Mouse (Mus musculus): ENCODE measurements around the gene Foxb1. TPM values are rescaled to one million over a fixed set of nuclear protein-coding genes. Genes with fewer than 3 reads are reported as not detected.

The Foxb1 gene
- polyA plus RNA-seq, 1 experiment from 2014 or later: 2.2 TPM

- Histone ChIP-seq H3K9ac (ENCODE audit: low read length) (peak overlapping the region; percentile 17; the same call in 1 of the 2 replicates), H3K36me3 (ENCODE audit: control insufficient read depth, insufficient read depth, low read length) (no peaks in the 10 kb centered on the region), H3K9me3 (replicated peaks; ENCODE audit: control insufficient read depth, low read length) (no peaks in the 10 kb centered on the region), H3K4me3 (ENCODE audit: low read depth, low read length) (peak overlapping the region; percentile 19), H3K27ac (ENCODE audit: low read depth, low read length) (no peak overlapping the region), H3K4me1 (ENCODE audit: control insufficient read depth, insufficient read depth, low read length) (no peaks in the 10 kb centered on the region), H3K4me2 (ENCODE audit: low read length) (peak overlapping the region; percentile 18), H3K27me3 (replicated peaks; ENCODE audit: control insufficient read depth, insufficient read depth, low read length) (peaks cover 96% of the 10 kb centered on the region)
- DNase-seq (ENCODE audit: low spot score) (no peak), ATAC-seq (no peak)
- under 1% methylated on average over 42 of the region's 42 CpGs for WGBS
Measured at GRCm38 (mm10) chr9:69758946-69759615, 1.7 kb downstream of the Foxb1 start.

DNA sequence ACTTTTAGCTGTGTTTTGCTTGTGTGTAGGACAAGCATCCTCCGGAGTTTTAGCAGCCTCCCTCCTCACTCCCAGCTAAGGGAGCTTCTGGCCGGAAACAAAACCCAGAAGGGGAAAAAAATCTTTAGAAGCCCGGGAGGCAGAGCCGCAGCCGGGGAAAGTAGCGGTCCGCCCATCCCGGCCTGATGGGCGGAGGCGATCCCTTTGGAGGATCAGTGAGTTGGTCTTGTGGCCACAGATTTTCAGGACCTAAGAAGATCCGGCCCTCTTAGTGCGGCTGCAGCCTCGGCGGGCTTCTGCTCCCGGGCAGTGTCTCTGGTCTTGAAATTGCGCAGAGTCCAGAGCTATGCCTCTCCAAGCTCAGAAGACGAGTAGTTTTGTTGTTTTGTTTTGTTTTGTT, 2.2 kb downstream of the Foxb1 start:
- DNase-seq (ENCODE audit: low spot score): peak; percentile 29
- H3K27me3 ChIP-seq (replicated peaks; ENCODE audit: control insufficient read depth, insufficient read depth, low read length): peaks cover 96% of the 10 kb centered on the region
- H3K4me1 ChIP-seq (ENCODE audit: control insufficient read depth, insufficient read depth, low read length): no peaks in the 10 kb centered on the region
- 0% methylated on average over 17 of the region's 17 CpGs for WGBS
- no peak overlapping the region for H3K4me3 ChIP-seq (ENCODE audit: low read depth, low read length)
- no peaks in the 10 kb centered on the region for H3K9me3 ChIP-seq (replicated peaks; ENCODE audit: control insufficient read depth, low read length)
- no peak overlapping the region for H3K4me2 ChIP-seq (ENCODE audit: low read length)
- H3K36me3 ChIP-seq (ENCODE audit: control insufficient read depth, insufficient read depth, low read length): no peaks in the 10 kb centered on the region
- no peak for ATAC-seq
- H3K27ac ChIP-seq (ENCODE audit: low read depth, low read length): no peak overlapping the region
- no peak overlapping the region for H3K9ac ChIP-seq (ENCODE audit: low read length)

DNA sequence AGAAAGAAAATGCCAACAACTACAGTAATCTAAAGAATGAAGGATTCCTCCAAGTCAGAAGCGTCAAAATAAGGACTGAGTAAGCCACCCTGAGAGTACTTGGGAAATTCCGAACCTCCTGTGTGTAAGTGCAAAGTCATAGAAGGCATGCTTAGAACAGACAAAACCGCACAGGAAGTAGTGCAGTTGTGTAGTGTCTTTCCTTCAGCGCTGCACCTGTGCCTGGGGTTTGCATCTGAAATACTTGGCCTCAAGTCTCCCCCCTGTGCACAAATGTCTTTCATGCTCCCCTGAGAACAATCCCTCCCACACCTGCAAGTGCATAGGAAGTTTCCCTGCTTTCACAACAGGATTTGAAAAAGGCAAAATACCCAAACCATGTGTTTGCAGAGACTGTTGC, 3.5 kb downstream of the Foxb1 start:
- H3K4me3 ChIP-seq (ENCODE audit: low read depth, low read length): no peak overlapping the region
- no peak overlapping the region for H3K27ac ChIP-seq (ENCODE audit: low read depth, low read length)
- no peak for ATAC-seq
- H3K9ac ChIP-seq (ENCODE audit: low read length): no peak overlapping the region
- no peak for DNase-seq (ENCODE audit: low spot score)
- H3K4me1 ChIP-seq (ENCODE audit: control insufficient read depth, insufficient read depth, low read length): no peaks in the 10 kb centered on the region
- WGBS: 5% methylated on average over 4 of the region's 4 CpGs
- no peaks in the 10 kb centered on the region for H3K36me3 ChIP-seq (ENCODE audit: control insufficient read depth, insufficient read depth, low read length)
- peaks cover 95% of the 10 kb centered on the region for H3K27me3 ChIP-seq (replicated peaks; ENCODE audit: control insufficient read depth, insufficient read depth, low read length)
- H3K4me2 ChIP-seq (ENCODE audit: low read length): no peak overlapping the region
- H3K9me3 ChIP-seq (replicated peaks; ENCODE audit: control insufficient read depth, low read length): no peaks in the 10 kb centered on the region

DNA sequence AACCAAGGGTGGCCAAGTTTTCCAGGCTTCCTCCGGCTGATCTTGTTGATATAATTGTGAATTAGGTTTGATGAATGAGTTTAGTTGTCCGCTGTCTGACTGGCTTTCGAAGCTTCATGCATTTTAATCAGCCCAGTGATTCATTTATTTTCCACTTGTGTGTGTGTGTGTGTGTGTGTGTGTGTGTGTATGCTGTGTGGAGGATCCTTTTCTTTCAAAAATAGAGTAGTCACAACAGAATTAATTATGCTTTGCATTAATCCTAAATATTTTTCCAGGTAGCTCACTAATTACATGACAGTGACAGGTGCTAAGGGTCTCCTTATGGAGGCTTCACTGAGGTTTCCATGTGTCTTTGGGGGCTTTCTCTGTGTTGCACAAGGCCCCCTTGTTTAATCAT, 4.3 kb downstream of the Foxb1 start:
- Histone ChIP-seq H3K9ac (ENCODE audit: low read length) (no peak overlapping the region), H3K36me3 (ENCODE audit: control insufficient read depth, insufficient read depth, low read length) (no peaks in the 10 kb centered on the region), H3K9me3 (replicated peaks; ENCODE audit: control insufficient read depth, low read length) (no peaks in the 10 kb centered on the region), H3K4me2 (ENCODE audit: low read length) (no peak overlapping the region), H3K4me1 (ENCODE audit: control insufficient read depth, insufficient read depth, low read length) (no peaks in the 10 kb centered on the region), H3K27ac (ENCODE audit: low read depth, low read length) (no peak overlapping the region), H3K27me3 (replicated peaks; ENCODE audit: control insufficient read depth, insufficient read depth, low read length) (peaks cover 96% of the 10 kb centered on the region), H3K4me3 (ENCODE audit: low read depth, low read length) (no peak overlapping the region)
- ATAC-seq (no peak), DNase-seq (ENCODE audit: low spot score) (peak; percentile 17)
- WGBS: 2% methylated on average over 3 of the region's 3 CpGs

DNA sequence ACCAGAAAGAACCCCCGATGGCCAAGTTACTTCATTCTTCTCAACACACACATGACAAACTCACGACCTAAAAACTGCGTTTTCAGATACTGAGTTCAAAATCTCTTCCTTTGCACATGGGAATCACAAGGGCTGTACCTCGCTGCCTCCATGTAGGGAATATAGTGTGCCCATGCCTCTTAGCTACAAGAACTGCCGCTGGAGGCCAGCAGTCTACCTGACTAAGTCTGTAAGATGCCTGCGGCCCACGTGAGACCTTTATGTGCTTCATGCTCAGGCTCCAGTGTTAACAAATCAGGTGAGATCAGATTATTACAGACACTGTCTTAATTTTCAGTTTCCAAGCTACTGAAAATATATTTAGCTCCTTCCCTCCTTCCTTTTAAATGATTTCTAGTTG, 4.7 kb downstream of the Foxb1 start:
- Histone ChIP-seq H3K9ac (ENCODE audit: low read length) (no peak overlapping the region), H3K4me2 (ENCODE audit: low read length) (no peak overlapping the region), H3K4me1 (ENCODE audit: control insufficient read depth, insufficient read depth, low read length) (no peaks in the 10 kb centered on the region), H3K36me3 (ENCODE audit: control insufficient read depth, insufficient read depth, low read length) (no peaks in the 10 kb centered on the region), H3K27me3 (replicated peaks; ENCODE audit: control insufficient read depth, insufficient read depth, low read length) (peaks cover 96% of the 10 kb centered on the region), H3K9me3 (replicated peaks; ENCODE audit: control insufficient read depth, low read length) (no peaks in the 10 kb centered on the region), H3K27ac (ENCODE audit: low read depth, low read length) (no peak overlapping the region), H3K4me3 (ENCODE audit: low read depth, low read length) (no peak overlapping the region)
- DNase-seq (ENCODE audit: low spot score): peak; percentile 14
- 7% methylated on average over 7 of the region's 7 CpGs for WGBS
- no peak for ATAC-seq

DNA sequence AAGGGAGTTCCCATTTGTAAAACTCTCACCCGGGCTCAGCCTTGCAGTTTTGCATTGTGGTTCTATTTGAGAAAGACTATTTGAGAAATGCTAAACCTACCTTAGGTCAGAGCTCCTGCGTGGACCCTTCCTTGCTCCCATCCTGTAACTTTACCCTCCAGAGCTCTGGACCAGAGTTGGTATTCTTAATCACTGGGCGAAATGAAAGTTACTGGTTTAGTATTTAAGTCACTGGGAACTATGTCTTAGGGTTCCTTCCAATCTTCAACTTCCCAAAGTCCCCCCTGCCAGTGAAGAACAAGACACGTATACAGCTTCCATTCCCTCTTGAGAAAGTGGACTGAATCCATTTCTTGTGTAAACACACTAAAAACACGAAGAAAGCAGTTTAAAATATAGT, 5.6 kb downstream of the Foxb1 start:
- Histone ChIP-seq H3K4me1 (ENCODE audit: control insufficient read depth, insufficient read depth, low read length) (no peaks in the 10 kb centered on the region), H3K27ac (ENCODE audit: low read depth, low read length) (no peak overlapping the region), H3K36me3 (ENCODE audit: control insufficient read depth, insufficient read depth, low read length) (no peaks in the 10 kb centered on the region), H3K9ac (ENCODE audit: low read length) (no peak overlapping the region), H3K9me3 (replicated peaks; ENCODE audit: control insufficient read depth, low read length) (no peaks in the 10 kb centered on the region), H3K27me3 (replicated peaks; ENCODE audit: control insufficient read depth, insufficient read depth, low read length) (peaks cover 88% of the 10 kb centered on the region), H3K4me2 (ENCODE audit: low read length) (no peak overlapping the region), H3K4me3 (ENCODE audit: low read depth, low read length) (no peak overlapping the region)
- DNase-seq (ENCODE audit: low spot score) (no peak), ATAC-seq (no peak)
- WGBS: 7% methylated on average over 5 of the region's 5 CpGs

- no peaks in the 10 kb centered on the region for H3K36me3 ChIP-seq (ENCODE audit: control insufficient read depth, insufficient read depth, low read length)
- no peak overlapping the region for H3K4me2 ChIP-seq (ENCODE audit: low read length)
- no peak for ATAC-seq
- H3K9me3 ChIP-seq (replicated peaks; ENCODE audit: control insufficient read depth, low read length): no peaks in the 10 kb centered on the region
- H3K9ac ChIP-seq (ENCODE audit: low read length): no peak overlapping the region
- peak; percentile 18 for DNase-seq (ENCODE audit: low spot score)
- WGBS: 0% methylated on average over 5 of the region's 5 CpGs
- no peak overlapping the region for H3K27ac ChIP-seq (ENCODE audit: low read depth, low read length)
- peaks cover 83% of the 10 kb centered on the region for H3K27me3 ChIP-seq (replicated peaks; ENCODE audit: control insufficient read depth, insufficient read depth, low read length)
- no peaks in the 10 kb centered on the region for H3K4me1 ChIP-seq (ENCODE audit: control insufficient read depth, insufficient read depth, low read length)
- H3K4me3 ChIP-seq (ENCODE audit: low read depth, low read length): no peak overlapping the region
Measured at GRCm38 (mm10) chr9:69754712-69755111, 6.0 kb downstream of the Foxb1 start.

- no peak overlapping the region for H3K9ac ChIP-seq (ENCODE audit: low read length)
- H3K4me3 ChIP-seq (ENCODE audit: low read depth, low read length): no peak overlapping the region
- H3K9me3 ChIP-seq (replicated peaks; ENCODE audit: control insufficient read depth, low read length): no peaks in the 10 kb centered on the region
- H3K27ac ChIP-seq (ENCODE audit: low read depth, low read length): no peak overlapping the region
- DNase-seq (ENCODE audit: low spot score) (peak; percentile 43), ATAC-seq (no peak)
- no peaks in the 10 kb centered on the region for H3K4me1 ChIP-seq (ENCODE audit: control insufficient read depth, insufficient read depth, low read length)
- no peak overlapping the region for H3K4me2 ChIP-seq (ENCODE audit: low read length)
- H3K27me3 ChIP-seq (replicated peaks; ENCODE audit: control insufficient read depth, insufficient read depth, low read length): peaks cover 79% of the 10 kb centered on the region
- no peaks in the 10 kb centered on the region for H3K36me3 ChIP-seq (ENCODE audit: control insufficient read depth, insufficient read depth, low read length)
- 1% methylated on average over 7 of the region's 7 CpGs for WGBS
Measured at GRCm38 (mm10) chr9:69754291-69754690, 6.4 kb downstream of the Foxb1 start.

GRCm38 (mm10) chr9:69747971-69748370, 12.8 kb downstream of the Foxb1 start:
- Histone ChIP-seq H3K4me2 (ENCODE audit: low read length) (no peak overlapping the region), H3K4me3 (ENCODE audit: low read depth, low read length) (no peak overlapping the region), H3K27me3 (replicated peaks; ENCODE audit: control insufficient read depth, insufficient read depth, low read length) (peaks cover 20% of the 10 kb centered on the region; the same call in 1 of the 2 replicates), H3K27ac (ENCODE audit: low read depth, low read length) (no peak overlapping the region), H3K36me3 (ENCODE audit: control insufficient read depth, insufficient read depth, low read length) (no peaks in the 10 kb centered on the region), H3K9me3 (replicated peaks; ENCODE audit: control insufficient read depth, low read length) (no peaks in the 10 kb centered on the region), H3K9ac (ENCODE audit: low read length) (no peak overlapping the region), H3K4me1 (ENCODE audit: control insufficient read depth, insufficient read depth, low read length) (no peaks in the 10 kb centered on the region)
- ATAC-seq (no peak), DNase-seq (ENCODE audit: low spot score) (no peak)
- 100% methylated on average over 1 of the region's 1 CpGs for WGBS
